Mouse (Mus musculus): Measurements from ENCODE around the gene Aagab.

- TF ChIP-seq EP300 (IDR thresholded peaks at IDR 0.05; ENCODE audit: low read depth) (no peak), CTCF (IDR thresholded peaks at IDR 0.05; ENCODE audit: low read depth) (no peak)
Measured at GRCm38 (mm10) chr9:63617967-63618366, 15.5 kb downstream of the Aagab start.
